Mouse (Mus musculus): ENCODE data around the gene Rpp25. TPM values are rescaled to one million over a fixed set of nuclear protein-coding genes. Genes with fewer than 3 reads are reported as not detected.

The Rpp25 gene
- polyA plus RNA-seq, 1 experiment from 2014 or later = 7.3 TPM

- Histone ChIP-seq H3K27ac (no peak overlapping the region), H3K4me2 (replicated peaks) (no peak overlapping the region), H3K9me3 (replicated peaks) (no peaks in the 10 kb centered on the region), H3K36me3 (peaks cover 84% of the 10 kb centered on the region), H3K27me3 (no peaks in the 10 kb centered on the region), H3K9ac (no peak overlapping the region), H3K4me1 (peaks cover 2% of the 10 kb centered on the region), H3K4me3 (no peak overlapping the region)
- no peak for ATAC-seq (ENCODE audit: low FRiP score)
- 84% methylated on average over 3 of the region's 3 CpGs for WGBS
Measured at GRCm38 (mm10) chr9:57543951-57544350, 40.1 kb downstream of the Rpp25 start.

DNA sequence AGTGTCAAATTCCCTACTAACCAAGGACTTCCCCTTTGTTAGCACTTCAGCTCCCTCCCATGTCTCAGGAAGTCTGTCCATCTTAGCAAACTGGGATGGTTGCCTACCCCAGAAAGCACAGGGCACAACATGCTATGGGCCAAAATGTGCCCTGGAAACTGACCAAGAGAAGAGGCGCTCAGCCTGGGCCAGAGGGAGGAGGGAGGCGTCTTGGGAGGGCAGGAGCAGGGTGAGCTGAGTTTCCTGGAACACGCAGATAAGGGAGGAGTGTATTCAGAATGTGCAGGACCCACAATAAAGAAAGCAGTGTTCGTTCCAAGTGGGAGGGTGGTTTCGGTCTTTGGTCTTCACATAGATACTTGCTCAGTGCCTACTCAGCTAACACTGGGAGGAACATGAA is 43.5 kb downstream of the Rpp25 start:
- WGBS = 88% methylated on average over 5 of the region's 5 CpGs
- ATAC-seq (ENCODE audit: low FRiP score) = no peak
- no peaks in the 10 kb centered on the region for H3K27me3 ChIP-seq
- peaks cover 7% of the 10 kb centered on the region for H3K4me1 ChIP-seq
- no peak overlapping the region for H3K4me2 ChIP-seq (replicated peaks)
- H3K9me3 ChIP-seq (replicated peaks) = no peaks in the 10 kb centered on the region
- no peak overlapping the region for H3K27ac ChIP-seq
- H3K4me3 ChIP-seq = no peak overlapping the region
- no peak overlapping the region; the same call in 1 of the 2 replicates for H3K9ac ChIP-seq
- peaks cover 79% of the 10 kb centered on the region for H3K36me3 ChIP-seq

DNA sequence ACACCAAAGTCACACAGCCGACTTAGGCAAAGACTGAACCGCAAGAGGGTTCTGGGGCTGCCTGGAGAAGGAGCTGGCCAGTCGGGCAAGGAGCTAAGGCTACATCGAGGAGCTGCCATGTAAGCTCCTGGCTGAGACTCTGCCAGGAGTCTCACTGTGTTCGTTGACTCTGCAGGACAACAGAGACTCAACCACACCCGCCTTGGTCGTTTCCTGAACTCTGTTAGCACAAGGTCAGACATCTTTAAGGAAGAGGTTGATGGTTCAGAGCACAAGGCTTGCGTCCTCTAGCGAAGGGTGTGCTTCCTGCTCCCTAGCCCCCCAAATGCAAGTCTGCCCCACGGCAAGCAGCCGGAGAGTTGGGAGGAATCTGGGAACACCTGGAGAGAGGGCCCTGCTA is 44.0 kb downstream of the Rpp25 start:
- H3K27me3 ChIP-seq = no peaks in the 10 kb centered on the region
- ATAC-seq (ENCODE audit: low FRiP score) = no peak
- H3K9me3 ChIP-seq (replicated peaks) = no peaks in the 10 kb centered on the region
- no peak overlapping the region for H3K27ac ChIP-seq
- no peak overlapping the region for H3K4me2 ChIP-seq (replicated peaks)
- WGBS = 93% methylated on average over 11 of the region's 11 CpGs
- H3K4me3 ChIP-seq = no peak overlapping the region
- no peak overlapping the region for H3K9ac ChIP-seq
- peaks cover 7% of the 10 kb centered on the region for H3K4me1 ChIP-seq
- H3K36me3 ChIP-seq = peaks cover 73% of the 10 kb centered on the region

GRCm38 (mm10) chr9:57549186-57549585 is 45.4 kb downstream of the Rpp25 start:
- H3K4me3 ChIP-seq = no peak overlapping the region
- no peak overlapping the region for H3K9ac ChIP-seq
- H3K27ac ChIP-seq = no peak overlapping the region
- peaks cover 7% of the 10 kb centered on the region for H3K4me1 ChIP-seq
- H3K36me3 ChIP-seq = peaks cover 60% of the 10 kb centered on the region
- no peak overlapping the region for H3K4me2 ChIP-seq (replicated peaks)
- H3K9me3 ChIP-seq (replicated peaks) = no peaks in the 10 kb centered on the region
- WGBS = 98% methylated on average over 4 of the region's 4 CpGs
- no peaks in the 10 kb centered on the region for H3K27me3 ChIP-seq
- ATAC-seq (ENCODE audit: low FRiP score) = no peak

DNA sequence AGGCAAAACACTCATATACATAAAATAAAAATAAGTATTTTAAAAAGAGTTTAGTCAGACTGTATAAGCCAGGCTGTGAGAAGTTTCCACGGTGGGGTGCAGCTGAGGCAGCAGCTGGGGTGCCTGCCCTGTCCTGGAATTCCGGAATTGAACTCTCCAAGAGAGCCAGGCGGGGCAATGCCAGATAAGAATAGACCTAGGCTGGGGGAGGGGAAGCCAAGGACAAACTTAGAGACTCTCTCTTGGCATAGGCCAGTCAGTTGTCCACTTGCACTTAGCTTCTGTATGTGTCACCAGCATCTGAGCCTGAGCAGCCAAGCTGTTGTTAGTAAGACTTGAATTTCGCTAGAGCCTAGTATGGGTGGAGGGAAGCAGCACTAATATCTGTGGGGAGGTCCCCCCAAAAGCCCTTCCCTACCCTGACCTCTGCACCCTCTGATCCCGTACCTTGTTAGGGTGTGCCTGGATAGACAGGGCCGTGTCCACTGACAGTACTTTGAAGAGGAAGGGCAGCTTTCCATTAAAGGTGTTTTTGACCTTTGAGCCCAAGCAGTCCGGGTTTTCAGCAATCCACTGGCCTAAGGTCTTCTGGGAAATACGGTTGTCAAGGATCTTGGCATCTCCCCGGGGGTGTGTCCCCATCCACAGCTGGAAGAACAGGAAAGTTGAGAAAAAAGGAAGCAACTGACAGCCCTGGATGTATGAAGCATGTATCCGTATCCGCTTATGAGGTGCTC is 46.5 kb downstream of the Rpp25 start:
- no peaks in the 10 kb centered on the region for H3K27me3 ChIP-seq
- no peak overlapping the region for H3K9ac ChIP-seq
- WGBS = 90% methylated on average over 11 of the region's 11 CpGs
- no peak overlapping the region for H3K4me2 ChIP-seq (replicated peaks)
- no peak overlapping the region for H3K27ac ChIP-seq
- H3K36me3 ChIP-seq = peaks cover 49% of the 10 kb centered on the region
- no peak for ATAC-seq (ENCODE audit: low FRiP score)
- no peaks in the 10 kb centered on the region for H3K9me3 ChIP-seq (replicated peaks)
- H3K4me3 ChIP-seq = no peak overlapping the region
- peaks cover 13% of the 10 kb centered on the region for H3K4me1 ChIP-seq

DNA sequence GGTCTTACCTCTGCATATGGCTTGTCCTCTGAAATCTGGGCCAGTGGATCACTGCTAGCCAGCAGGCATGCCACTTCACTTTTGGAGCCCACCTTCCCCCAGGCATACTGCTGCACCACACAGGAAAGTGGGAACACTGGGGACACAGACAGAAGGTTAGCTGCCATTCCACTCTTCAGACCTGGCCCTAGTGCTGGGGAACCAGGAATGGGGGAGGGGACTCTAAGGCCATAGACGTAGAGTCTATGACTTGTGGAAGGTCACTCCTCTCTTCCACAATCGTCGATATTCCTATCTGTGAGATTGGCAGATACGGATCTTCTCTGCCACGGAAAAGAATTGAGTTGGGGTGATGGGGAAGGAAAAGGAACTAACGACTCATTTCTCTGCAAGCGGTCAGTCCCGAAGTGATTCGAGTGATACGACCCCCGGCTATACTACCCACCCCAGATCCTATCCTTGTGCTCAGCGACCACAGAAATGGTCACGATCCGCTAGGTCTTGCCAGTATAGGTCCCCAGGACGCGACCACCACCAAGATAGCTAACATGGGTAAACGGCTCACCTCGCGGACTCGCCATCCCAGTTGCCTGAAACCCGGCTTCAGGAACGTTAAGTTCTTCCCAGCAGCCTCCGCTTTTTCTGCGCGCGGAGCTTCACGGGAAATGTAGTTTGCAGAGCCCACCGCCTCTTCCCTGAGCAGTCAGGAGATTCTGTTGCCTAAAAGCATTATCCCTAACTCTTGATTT is 48.5 kb downstream of the Rpp25 start, which contains the start of gene Mpi:
TSS of gene Mpi (minus strand) at position 625 of the 749 bp plus-strand sequence.
- H3K27me3 ChIP-seq = no peaks in the 10 kb centered on the region
- H3K4me3 ChIP-seq = peak within 1 kb of the TSS; percentile 67
- H3K4me2 ChIP-seq (replicated peaks) = peak within 1 kb of the TSS; percentile 76
- H3K27ac ChIP-seq = no peak within 1 kb of the TSS
- WGBS = under 1% methylated on average over 28 of the region's 28 CpGs
- peak; percentile 75 for ATAC-seq (ENCODE audit: low FRiP score)
- H3K36me3 ChIP-seq = peaks cover 31% of the 10 kb centered on the region
- peaks cover 13% of the 10 kb centered on the region for H3K4me1 ChIP-seq
- peak within 1 kb of the TSS; percentile 78 for H3K9ac ChIP-seq
- H3K9me3 ChIP-seq (replicated peaks) = no peaks in the 10 kb centered on the region

GRCm38 (mm10) chr9:57553119-57553518 is 49.3 kb downstream of the Rpp25 start:
- no peaks in the 10 kb centered on the region for H3K27me3 ChIP-seq
- WGBS = 69% methylated on average over 11 of the region's 11 CpGs
- peaks cover 13% of the 10 kb centered on the region for H3K4me1 ChIP-seq
- H3K9ac ChIP-seq = no peak overlapping the region
- H3K36me3 ChIP-seq = peaks cover 23% of the 10 kb centered on the region
- ATAC-seq (ENCODE audit: low FRiP score) = no peak
- no peak overlapping the region for H3K27ac ChIP-seq
- no peak overlapping the region for H3K4me3 ChIP-seq
- no peaks in the 10 kb centered on the region for H3K9me3 ChIP-seq (replicated peaks)
- no peak overlapping the region for H3K4me2 ChIP-seq (replicated peaks)

DNA sequence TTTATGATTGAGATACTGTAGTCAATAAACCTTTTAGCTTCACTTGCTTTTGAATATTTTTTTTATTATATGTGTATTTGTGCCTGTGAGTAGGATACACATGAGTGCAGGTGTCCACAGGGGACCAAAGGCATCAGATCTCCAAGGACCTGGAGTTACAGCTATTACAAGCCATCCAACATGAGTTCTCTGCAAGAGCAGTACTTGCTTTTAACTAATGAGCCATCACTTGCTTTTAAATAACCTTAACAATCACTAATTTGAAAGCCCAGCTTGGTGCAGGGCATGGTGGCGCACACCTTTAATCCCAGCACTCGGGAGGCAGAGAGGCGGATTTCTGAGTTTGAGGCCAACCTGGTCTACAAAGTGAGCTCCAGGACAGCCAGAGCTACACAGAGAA is 50.9 kb downstream of the Rpp25 start:
- Histone ChIP-seq H3K9me3 (replicated peaks) (no peaks in the 10 kb centered on the region), H3K4me1 (peaks cover 13% of the 10 kb centered on the region), H3K4me3 (no peak overlapping the region), H3K36me3 (peaks cover 7% of the 10 kb centered on the region), H3K4me2 (replicated peaks) (no peak overlapping the region), H3K27me3 (no peaks in the 10 kb centered on the region), H3K9ac (no peak overlapping the region), H3K27ac (no peak overlapping the region)
- WGBS = 48% methylated on average over 3 of the region's 3 CpGs
- ATAC-seq (ENCODE audit: low FRiP score) = no peak

Other genes starting within 250 kb of the Rpp25 start
- gene 1700017B05Rik, start 241.4 kb upstream of the Rpp25 start, polyA plus RNA-seq (2016; fragmentation: Nextera tagmentation; extraction: Ambion mirVana) = 8.1 TPM in 2 replicates
- 20.0 and 24.6 TPM in 2 replicates for gene Ppcdc, start 63.9 kb upstream of the Rpp25 start, polyA plus RNA-seq (2016; fragmentation: Nextera tagmentation; extraction: Ambion mirVana)
- gene Scamp5, start 36.0 kb upstream of the Rpp25 start, polyA plus RNA-seq (2016; fragmentation: Nextera tagmentation; extraction: Ambion mirVana) = 47.5 and 49.9 TPM in 2 replicates
- gene Cox5a, start 17.2 kb downstream of the Rpp25 start, polyA plus RNA-seq (2016; fragmentation: Nextera tagmentation; extraction: Ambion mirVana) = 655 and 680 TPM in 2 replicates
- 20.0 and 21.0 TPM in 2 replicates for gene Fam219b, start 33.5 kb downstream of the Rpp25 start, polyA plus RNA-seq (2016; fragmentation: Nextera tagmentation; extraction: Ambion mirVana)
- gene Mpi, start 48.7 kb downstream of the Rpp25 start, polyA plus RNA-seq (2016; fragmentation: Nextera tagmentation; extraction: Ambion mirVana) = 59.2 and 61.4 TPM in 2 replicates
- gene Scamp2, start 56.9 kb downstream of the Rpp25 start, polyA plus RNA-seq (2016; fragmentation: Nextera tagmentation; extraction: Ambion mirVana) = 61.9 and 63.3 TPM in 2 replicates
- 20.0 and 20.1 TPM in 2 replicates for gene Ulk3, start 85.4 kb downstream of the Rpp25 start, polyA plus RNA-seq (2016; fragmentation: Nextera tagmentation; extraction: Ambion mirVana)
- gene Cplx3, start 102.3 kb downstream of the Rpp25 start, polyA plus RNA-seq (2016; fragmentation: Nextera tagmentation; extraction: Ambion mirVana) = 0.08 and 0.27 TPM in 2 replicates
- not detected in 2 replicates for gene Lman1l, start 116.7 kb downstream of the Rpp25 start, polyA plus RNA-seq (2016; fragmentation: Nextera tagmentation; extraction: Ambion mirVana)
- gene Csk, start 149.6 kb downstream of the Rpp25 start, polyA plus RNA-seq (2016; fragmentation: Nextera tagmentation; extraction: Ambion mirVana) = 38.3 and 41.6 TPM in 2 replicates
- not detected in 2 replicates for gene Cyp1a2, start 179.7 kb downstream of the Rpp25 start, polyA plus RNA-seq (2016; fragmentation: Nextera tagmentation; extraction: Ambion mirVana)
- gene Cyp1a1, start 183.9 kb downstream of the Rpp25 start, polyA plus RNA-seq (2016; fragmentation: Nextera tagmentation; extraction: Ambion mirVana) = 0.12 TPM in 1 of 2 replicates, not detected in the other
- gene Edc3, start 204.5 kb downstream of the Rpp25 start, polyA plus RNA-seq (2016; fragmentation: Nextera tagmentation; extraction: Ambion mirVana) = 39.4 and 40.3 TPM in 2 replicates

Data from hindbrain, embryonic 12.5 days (tissue).